Mouse (Mus musculus) R1 (cell line): ENCODE measurements around the gene Klf8.
"Not testable (repeated sequence)": the region's sequence is repeated elsewhere in the genome, so short reads cannot be mapped to it uniquely, and the experiment has no call there.

Source experiments
- DNase-seq: peaks from one replicate; pipeline ENCODE4 v3.0.0-alpha.2; 2018; ENCODE audit warnings: low read depth, low spot score

The Klf8 gene

DNA sequence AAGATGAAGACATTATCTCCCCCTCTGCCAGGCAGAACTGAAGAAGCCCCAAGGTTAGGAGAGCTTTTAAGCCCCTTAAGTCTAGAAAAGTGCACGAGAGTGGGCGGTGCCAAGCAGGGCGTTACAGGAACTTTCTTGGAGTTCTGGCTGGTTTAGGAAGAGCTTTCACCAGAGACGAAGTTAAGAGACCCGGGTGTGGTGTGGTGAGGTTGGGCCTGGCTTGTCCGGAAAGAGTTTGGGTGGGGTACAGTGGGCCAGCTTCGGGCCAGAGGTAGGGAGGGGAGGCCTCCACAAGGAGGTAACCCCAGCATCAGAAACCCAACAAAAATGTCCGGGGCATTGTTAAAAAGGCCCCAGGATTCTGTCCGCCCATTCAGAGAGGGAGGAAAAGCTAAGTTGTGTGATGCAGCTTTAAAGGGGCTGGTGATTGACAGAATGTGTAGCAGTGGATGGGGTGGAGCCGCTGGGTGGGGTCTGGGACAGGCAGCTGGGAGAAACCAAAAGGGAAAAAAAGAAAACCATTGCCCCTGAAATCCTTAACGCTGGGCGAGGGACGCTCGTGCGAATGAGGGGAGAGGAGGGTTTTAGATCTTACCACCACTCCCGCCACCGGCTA is at the start of gene Klf8:
Gene Klf8 (plus strand): TSS at position 163 of the 616 bp plus-strand sequence.
- DNase-seq: peak; percentile 72

DNA sequence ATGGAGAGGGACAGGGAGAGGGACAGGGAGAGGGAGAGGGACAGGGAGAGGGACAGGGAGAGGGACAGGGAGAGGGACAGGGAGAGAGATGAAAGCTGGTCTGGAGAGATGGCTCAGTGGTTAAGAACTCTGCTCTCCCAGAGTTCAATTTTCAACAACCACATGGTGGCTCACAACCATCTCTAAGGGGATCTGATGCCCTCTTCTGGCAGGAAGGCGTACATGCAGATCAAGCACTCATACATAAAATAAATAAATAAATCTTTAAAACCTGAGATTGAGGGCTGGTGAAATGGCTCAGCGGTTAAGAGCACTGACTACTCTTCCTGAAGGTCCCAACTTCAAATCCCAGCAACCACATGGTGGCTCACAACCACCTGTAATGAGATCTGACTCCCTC is 38.1 kb upstream of the Klf8 start:
- DNase-seq: not testable (repeated sequence)

DNA sequence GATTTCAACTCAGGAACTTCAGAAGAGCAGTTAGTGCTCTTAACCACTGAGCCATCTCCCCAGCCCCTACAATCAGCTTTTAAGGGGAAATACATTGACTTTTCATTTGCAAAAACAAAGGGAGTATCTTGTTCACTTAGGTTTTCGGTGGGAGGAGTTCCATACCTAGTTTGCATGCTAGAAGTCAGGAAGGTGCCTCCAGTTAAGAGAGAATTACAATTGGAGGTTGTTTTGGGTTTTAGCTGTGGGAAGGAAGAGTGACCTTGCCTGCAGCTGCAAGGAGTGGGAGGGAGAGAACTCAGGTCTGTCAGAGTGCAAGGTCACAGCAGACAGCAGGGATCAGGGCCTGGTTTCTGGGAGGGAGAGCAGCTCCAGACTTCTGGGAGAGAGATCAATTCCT is 26.2 kb upstream of the Klf8 start:
- DNase-seq: peak; percentile 87

DNA sequence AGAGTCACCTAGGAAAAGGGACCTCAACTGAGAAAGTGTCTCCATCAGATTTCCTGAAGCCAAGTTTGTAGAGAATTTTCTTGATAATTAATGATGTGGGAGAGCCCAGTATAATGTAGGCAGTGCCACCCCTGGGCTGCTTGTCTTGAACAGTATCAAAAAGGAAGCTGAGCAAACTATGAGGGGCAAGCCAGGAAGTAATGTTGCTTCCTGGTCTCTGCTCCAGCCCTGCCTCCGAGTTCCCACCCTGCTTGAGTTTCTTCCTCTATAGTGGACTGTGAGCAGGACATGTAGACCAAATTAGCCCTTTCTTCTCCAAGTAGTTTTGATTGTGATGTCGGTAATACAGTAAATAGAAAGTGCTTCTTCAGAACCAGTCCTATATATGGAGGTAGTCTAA is 6.0 kb upstream of the Klf8 start:
- DNase-seq: no peak

DNA sequence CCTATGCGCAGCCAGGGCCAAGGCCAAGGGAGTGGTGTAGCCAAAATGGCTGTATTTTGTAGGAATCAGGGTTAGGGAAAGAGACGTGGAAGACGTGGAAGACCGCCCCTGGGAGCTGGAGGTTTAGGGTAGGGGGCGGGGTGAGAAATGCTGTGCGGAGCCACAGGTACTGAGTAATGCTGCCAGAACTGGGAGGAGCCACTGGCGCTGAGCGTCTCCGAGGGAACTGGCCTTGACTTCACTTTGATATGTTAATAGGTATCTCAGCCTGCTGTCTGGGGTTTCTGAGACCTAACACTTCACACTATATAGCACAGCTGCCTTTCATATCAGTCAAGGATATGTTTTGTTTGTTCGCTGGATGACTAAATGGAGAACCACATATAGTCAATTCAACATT is 4.0 kb upstream of the Klf8 start:
- DNase-seq: peak; percentile 88

DNA sequence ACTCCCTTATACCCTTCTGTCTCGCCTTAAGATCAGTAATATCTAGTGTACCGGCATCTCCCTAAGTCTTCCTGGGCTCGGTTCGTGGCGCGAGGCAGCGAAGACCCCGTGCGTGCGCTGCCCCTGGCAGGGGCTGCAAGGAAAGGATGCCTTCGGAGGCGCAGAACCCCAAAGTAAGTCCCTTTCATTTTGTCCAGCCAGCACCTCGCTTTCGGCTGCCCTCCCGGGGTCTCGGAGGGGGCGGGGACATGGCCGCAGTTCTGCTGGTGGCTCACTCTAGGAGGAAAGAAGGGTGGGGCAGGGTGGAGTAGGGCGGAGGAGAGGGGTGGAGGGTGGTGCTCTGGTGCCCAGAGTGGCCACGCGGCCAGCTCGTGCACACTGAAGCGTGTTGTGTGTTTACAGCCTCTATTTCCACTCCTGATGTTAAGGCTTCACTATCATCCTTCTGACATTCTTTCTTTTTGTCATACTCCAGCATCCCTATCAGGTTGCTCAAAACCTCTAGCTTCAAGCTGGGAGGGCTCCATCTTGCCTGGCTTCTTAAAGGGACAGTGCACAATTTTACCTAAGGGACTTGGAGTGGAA is 746 bp downstream of the Klf8 start:
- DNase-seq: peak; percentile 55

DNA sequence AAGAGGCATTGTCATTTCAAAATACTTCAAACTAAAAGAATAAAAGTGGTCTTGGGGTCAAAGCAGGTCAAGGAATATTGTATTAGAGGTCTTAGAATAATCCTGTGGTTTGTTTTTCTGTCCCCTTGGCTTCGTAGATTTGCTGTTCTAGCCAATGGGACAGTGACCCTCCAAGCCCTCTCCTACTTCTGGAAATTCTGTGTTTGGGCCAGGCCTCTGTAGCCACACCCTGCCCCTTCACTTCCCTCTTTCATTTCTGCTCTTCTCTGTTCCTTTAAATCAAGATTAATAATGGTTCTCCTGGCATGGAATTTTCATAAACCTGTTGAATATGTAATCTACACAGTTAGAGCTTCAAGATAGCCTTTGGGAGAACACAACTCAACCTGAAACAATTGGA is 17.0 kb downstream of the Klf8 start:
- no peak for DNase-seq

DNA sequence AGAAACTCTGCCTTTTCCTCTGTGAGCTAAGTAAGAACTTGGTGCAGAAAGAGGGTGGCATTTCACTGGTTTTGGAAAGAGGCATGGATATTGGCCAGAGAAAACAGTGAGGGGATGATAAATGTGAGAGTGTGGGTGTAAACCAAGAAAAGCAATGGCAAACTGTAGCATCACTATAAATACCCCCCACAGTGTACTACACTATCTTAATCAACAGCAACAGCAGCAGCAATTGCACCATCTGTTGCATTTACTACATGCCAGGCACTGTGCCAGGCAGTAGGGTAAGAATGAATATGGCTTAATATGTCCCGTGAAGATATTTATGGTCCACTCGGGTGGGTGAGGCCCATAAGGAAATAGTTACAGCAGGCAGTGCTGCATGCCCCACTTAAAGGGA is 18.2 kb downstream of the Klf8 start:
- DNase-seq: no peak

DNA sequence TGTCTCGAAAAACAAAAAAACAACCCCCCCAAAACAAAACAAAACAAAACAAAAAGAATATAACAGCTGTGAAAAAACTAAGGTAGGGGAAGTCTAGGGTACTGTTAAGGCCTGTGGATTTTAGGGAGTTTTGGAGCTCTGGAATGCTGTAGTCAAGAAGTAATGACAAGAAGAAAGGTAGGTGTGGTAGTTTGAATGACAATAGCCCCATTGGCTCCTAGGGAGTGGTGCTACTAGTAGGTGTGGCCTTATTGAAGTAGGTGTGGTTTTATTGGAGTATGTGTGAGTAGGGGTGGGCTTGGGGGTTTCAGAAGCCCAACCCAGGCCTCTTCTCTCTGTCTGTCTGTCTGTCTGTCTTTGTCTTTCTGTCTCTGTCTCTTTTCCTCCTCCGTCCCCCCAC is 44.9 kb downstream of the Klf8 start:
- peak; percentile 95 for DNase-seq

DNA sequence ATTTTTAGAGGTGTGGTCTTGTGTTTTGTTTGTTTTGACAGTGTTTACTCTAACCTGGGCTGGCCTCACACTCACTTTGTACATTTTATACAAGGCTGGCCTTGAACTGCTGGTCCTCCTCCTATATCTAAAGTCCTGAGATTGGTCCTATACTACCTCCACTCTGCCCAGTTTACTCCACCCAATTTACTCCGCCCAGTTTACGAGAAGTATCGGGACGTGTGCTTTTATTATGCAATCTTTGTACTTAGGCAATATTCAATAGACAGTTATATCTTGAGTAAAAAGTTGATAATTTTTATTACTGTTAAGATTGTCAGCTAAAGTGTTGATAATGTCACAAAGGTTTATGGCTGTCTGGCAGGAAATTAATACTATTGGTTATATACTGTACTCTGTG is 74.1 kb downstream of the Klf8 start:
- DNase-seq: no peak

DNA sequence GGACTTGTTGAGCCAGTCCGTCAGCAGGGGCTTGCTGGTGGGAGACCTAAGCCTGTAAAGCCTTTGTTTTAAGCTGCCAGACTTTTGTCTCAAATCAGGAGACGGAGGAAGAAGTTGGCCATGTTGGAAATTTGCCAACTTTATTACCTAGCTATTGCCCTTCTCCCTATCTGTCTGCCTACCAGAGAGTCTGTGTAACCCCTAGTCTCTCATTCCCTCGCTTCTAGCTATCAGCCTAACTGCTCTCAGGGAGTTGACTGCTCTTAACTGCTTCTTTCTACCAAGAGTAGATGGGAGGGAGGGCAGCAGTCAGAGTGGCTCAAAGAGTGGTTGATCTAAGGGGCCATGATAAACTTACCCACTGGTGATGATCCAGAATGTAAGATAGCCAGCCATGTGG is 85.8 kb downstream of the Klf8 start:
- no peak for DNase-seq

DNA sequence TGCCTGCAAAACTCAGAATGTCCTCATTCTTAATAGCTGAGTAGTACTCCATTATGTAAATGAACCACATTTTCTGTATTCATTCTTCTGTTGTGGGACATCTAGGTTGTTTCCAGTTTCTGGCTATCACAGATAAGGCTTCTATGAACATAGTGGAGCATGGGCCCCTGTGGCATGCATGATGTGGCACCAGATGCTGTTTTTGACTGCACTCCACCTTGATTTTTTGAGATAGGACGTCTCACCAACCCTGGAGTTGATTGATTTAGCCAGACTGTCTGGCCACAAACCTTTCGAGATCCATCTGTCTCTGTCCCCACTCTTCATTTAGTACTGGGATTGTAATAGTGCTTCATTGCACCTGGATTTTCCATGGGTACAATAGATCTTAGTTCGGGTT is 96.9 kb downstream of the Klf8 start:
- DNase-seq: not testable (repeated sequence)

DNA sequence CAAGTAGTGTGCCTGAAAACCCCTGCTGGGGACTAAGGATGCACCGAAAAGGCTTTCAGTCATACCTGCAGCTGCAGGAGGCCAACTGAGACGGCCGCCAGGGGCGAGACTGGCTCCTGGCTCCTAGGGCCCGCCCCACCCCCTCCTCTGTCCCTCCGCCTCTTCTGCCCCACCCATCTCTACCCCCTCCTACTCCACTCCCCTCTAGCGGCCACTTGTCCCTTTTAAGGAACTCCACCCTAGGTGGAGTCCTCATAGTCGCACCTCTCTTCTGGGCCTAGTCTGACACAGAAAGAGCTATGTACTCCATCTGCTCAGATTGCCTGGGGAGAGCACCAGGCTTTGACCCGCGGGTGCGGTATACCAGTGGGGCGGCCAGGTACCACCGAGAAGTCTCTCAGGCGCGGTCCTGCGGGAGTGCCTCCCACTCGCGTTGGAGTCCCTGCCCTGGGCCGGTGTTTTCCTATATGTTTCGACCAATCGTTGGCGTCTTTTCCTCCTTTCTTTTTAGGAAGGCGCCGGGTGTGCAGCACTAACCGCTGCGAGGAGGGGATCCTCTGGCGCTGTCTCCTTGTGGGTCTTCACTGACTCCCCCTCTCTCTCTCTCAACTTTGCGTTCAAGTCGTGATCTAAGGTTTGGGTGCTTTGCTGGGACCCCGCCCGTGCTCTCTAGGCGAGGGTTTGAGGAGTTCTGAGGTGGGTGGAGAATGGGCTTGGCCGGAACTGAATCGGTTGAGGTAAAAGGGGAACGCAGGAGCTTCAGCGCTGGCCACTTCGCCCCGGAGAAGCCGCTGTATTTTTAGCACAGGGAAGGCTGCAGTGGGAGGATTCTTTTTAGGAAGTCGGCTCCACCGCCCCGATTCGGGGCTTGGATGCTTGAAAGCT is 122.3 kb downstream of the Klf8 start:
- DNase-seq: peak; percentile 85

DNA sequence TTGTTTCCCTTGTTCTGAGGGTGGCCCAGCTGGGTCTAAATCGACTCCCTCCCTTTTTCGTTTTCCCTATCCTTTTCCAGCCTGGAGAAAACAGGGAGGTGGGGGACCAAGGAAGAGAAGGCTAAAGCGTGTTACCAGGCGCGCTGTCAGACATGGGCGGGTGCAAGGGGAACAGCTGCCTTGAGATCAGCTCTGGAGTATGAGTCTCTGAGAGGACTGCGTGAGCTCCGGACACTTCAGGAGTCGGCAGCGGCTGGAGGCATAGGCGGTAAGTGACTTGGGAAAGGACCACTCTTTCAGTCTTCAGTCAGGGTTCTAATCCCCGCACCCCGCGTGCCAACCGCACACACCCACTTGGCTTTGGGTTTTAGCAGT is 122.9 kb downstream of the Klf8 start:
- peak; percentile 51 for DNase-seq

DNA sequence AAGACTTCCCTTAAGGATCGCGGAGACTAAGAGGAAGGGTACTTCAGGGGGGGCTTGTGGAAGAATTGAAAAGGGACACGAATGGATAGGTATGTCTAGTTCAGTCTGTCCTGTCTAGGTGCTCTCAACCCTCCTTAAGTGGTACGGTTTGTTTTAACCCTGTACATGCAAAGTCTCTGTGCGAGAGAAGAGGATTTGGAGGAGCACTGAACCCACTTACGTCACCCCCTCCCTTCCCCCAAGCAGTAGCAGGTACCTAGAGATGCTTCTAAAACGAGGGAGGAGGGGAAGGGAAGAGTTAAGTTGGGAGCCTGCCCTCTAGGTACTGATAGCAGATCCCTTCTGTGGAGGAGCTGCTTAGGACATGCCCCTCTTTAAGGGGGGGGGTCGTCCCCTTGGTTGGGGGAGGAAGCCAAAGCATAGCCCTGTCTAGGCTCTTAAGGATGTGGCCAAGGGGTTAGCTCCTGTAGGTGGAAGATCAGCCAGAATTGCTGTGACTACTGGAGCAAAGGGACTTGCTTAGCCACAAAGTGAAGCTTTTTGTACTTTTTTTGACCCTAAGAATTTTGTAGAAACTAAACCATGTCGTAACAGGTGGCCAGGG is 123.5 kb downstream of the Klf8 start:
- DNase-seq: peak; percentile 4

DNA sequence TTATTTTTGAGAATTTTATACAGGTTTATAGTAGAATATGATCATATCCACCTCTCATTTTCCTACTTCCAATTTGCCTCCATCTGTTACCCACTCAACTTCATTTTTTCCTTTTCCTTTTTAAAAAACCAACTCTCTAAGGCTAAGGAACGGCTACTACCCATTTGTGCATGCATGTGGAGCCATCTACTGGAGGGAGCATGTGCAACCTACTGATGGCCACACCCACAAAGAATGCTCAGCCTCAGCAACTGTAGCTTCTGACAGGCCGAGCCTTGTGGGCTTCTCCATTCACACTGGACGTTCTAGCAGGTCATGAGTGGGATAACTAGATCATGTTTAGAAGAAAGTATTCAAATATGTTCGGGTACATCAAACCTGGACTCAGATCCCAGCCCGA is 129.5 kb downstream of the Klf8 start:
- peak; percentile 55 for DNase-seq

DNA sequence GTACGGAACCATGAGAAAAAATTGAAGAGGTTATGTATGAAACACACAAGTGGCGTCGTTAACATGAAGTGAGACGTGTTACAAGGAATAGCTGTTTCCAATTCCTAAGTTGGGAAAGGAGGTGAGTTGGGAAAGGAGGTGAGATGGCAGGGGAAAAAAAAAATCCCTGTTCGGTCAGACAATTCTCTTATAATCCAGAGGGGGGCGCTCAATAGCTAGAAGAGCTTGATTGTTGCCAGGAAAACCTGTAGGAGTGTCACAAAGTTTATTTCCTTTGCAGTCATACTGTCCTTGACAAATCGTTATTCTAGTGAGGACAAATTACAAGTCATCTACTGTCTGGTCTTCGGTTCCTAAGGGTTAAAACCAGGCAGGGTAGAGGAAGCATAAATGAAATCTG is 132.5 kb downstream of the Klf8 start:
- DNase-seq: peak; percentile 42

DNA sequence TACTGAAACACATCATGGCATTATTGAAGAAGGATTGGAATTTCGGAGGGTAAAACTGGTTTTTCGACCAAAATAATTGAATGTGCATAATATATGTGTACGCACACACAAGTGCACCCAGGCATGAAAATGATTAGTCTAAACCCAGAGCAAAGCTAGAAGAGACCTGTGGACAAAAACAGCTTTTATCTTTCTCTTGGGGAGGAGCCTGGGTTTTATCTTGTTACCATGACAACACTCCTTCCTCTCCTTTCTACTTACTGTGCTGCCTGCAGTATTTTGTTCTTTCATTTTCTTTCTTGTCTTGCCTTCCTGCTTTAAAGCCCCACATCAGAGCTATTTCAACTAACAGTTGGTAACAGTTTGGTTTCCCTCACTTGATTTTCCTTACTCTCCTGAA is 137.8 kb downstream of the Klf8 start:
- no peak for DNase-seq

DNA sequence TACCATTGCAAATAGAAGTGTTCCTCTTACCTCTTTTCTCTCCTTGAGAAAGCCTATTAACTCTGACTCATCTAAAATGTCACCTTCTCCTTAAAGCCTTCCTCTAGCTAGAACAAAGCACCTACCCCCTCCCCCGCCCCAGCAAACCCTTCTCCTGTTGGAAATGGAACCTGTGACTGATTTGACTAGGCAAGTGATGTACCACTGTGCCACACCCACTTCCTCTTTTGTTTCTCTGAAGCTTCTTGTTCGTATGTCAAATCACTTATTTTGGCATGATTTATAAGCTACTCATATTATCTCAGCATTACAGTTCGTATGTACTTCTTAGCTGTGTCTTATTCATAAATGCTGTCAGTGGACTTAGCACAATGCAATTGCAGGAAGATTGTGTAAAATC is 144.5 kb downstream of the Klf8 start:
- peak; percentile 12 for DNase-seq

DNA sequence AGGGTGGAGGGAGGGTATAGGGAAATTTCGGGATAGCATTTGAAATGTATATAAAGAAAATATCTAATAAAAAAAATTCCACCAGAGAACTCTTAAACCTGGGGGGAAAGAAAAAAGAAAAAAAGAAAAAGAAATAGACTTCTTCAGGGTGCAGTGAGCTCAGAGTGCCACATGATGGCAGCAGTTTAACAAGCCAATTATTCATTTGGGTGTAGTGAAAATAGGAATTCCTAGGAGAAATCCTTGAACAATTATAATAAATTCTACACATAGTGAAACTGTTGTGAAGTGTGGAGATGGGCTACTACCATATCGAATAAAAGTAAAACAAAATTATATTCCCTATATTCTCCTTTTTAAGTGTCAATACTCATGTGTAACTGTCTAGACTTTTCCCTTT is 152.0 kb downstream of the Klf8 start:
- no peak for DNase-seq

DNA sequence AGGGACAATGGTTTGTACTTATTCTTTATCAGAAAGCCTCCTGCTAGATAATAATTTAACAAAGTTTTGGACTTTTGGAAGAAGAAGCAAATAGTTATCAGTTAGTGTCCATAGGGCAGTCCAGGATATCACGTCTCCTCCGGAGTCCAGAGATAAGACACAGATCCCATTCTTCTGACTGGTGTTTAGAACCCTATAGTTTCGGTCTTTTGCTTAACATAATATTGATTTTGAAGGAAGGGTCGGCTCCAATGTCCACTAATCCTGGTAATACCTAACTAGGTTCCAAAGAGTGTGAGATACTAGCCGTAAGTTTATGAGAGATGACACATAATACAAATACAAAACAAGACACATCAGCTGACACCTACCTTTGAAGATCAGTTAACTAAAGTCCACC is 179.8 kb downstream of the Klf8 start:
- DNase-seq: no peak

DNA sequence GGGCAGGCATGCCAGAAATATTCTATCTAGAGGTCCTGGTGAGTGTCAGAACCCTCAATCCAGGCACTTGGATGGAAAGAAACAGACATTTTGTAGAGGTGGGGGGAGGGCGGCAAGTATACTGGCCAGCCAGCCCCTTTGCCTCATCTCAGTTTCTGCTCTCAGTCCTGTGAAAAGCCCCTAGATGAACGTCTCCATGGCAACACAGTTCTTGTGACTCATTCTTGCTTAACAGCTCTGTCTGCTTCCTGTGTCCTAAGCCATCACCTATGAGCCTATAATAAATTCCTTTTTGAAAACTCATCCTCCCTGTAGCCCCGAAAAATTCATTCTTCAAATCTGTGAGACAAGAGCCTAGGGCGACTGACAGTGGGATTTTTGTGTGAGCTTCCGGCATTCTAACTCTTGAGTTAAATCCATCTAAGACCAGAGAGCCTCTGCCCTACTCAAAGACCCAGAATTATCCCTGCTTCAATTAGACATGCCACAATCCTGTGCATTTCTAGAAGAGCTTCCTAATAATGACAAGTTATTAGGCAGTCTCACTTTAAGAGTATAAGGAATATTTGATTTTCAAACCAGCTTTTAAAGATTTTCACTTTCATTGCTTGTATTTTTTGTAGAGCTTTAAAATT is 196.5 kb downstream of the Klf8 start:
- DNase-seq: peak; percentile 5
